Mouse (Mus musculus) naive thymus-derived CD4-positive, alpha-beta T cell, adult 5 months (primary cell): ENCODE measurements around the gene Izumo1. TPM values are rescaled to one million over a fixed set of nuclear protein-coding genes. Genes with fewer than 3 reads are reported as not detected.

Experiments used
- polyA plus RNA-seq: library from polyadenylated mRNA; unstranded; fragments of 100-300 nt; shearing (Covaris generic); gene quantifications from one replicate; pipeline ENCODE4 v1.2.1, GENCODE M21; 2017

Gene Izumo1
- polyA plus RNA-seq, result not detected

DNA sequence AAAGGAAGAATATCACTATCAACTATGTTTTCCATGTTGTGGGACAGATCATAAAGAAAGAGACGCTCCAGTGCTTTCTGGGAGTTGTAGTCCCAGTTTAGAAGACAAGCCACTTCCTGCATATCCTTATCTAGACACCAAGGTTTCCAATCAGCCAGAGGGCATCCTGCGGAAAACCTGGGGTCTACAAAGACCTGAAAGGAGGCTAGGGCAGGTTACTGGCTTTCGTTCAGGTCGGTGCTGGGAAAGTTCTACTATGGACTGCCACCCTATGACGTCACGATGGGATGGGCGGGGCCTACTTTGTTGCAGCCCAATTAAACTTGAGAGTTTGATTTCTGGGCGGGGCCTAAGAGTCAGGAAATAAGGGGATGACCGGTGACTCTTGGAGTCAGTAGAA, at the start of gene Izumo1:
Gene Izumo1 (plus strand): TSS at position 369 of the 400 bp plus-strand sequence.

DNA sequence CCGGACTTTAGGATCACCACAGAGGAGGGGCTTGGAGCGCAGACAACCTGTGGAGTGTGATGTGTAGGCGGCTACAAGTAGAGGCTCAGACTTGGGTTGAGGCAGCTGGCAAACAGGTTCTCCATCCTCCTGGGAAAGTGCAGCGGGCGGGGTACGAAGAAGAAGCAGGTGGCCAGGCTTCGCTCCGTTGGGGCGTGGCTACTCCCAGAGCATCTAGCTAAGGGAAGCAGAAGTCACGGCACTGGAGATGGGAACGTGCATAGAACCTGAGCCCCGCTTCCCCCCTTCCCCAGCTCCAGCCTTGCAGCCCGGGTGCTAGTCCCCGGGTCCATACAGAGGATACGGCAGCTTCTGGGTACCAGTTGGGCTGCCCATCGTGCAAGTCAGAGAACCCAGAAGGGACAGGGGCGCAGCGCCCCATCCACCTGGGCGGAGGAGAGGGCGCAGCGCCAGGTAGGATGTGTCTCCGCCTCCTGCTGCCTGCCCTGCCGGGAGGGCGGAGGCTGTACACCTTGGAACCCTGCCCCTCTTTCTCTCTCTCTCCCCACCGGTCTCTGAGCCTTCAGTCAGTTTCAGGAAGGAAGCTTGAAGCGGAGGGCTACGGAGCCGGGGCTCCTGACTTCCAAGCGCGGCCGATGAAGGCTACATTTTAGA, 4.4 kb upstream of the Izumo1 start, which contains the start of gene Fut1:
Gene Fut1 (plus strand): TSS at position 248 of the 654 bp plus-strand sequence.

DNA sequence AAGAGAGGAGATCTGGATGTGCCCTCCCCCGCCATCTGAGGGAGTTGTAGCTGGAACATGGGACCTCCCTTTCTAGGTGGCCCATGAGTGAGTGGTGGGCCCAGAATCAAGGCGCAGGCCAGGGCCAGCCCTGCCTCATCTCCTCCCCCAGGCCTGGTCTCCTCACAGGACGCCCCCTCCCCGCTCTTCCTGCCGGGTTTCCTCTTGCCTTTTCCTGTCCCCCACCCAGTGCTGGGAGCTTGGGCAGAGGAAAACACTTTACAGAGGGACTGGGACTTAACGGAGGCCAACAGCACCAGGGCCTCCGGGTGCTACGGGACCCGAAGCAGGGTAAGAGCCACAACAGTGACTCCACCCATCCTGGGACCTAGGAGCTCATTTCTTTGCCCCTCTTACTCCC, 5.7 kb downstream of the Izumo1 start, which contains the start of gene Rasip1:
Gene Rasip1 (plus strand): TSS at position 228 of the 400 bp plus-strand sequence.

GRCm38 (mm10) chr7:45639561-45640027, 18.0 kb downstream of the Izumo1 start, which contains the start of gene Mamstr:
TSS of gene Mamstr (plus strand) at chr7:45639977.

DNA sequence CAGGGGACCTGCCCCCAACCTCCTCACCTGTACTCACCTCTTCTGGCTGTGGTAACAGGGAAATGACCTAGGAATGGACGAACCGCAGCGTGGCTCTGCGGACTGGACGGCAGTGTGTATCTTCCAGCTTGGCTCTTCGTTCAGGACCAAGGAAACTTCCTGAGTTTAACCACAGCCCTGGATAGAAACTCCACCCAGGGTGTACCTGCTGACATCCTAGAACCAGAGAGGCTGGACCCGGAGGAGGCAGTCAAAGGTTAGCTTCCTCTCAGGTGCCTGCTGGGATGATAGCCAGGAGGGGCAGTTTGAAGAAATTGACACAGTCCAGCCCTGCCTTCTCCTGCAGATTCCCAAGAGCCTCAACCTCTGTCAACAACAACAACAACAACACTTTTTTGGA, 44.5 kb downstream of the Izumo1 start, which contains the start of gene Fut2:
Gene Fut2 (minus strand): TSS at position 234 of the 400 bp plus-strand sequence.

Other genes with a start within 250 kb of the Izumo1 start
- 236 TPM for gene Snrnp70, start 226.1 kb upstream of the Izumo1 start, polyA plus RNA-seq
- gene Kcna7, start 216.2 kb upstream of the Izumo1 start, polyA plus RNA-seq, result not detected
- not detected for gene Ntf5, start 208.1 kb upstream of the Izumo1 start, polyA plus RNA-seq
- not detected for gene Lhb, start 201.0 kb upstream of the Izumo1 start, polyA plus RNA-seq
- 8.8 TPM for gene Gys1, start 187.0 kb upstream of the Izumo1 start, polyA plus RNA-seq
- 33.7 TPM for gene Ruvbl2, start 183.7 kb upstream of the Izumo1 start, polyA plus RNA-seq
- gene Ftl1, start 161.9 kb upstream of the Izumo1 start, polyA plus RNA-seq, result 2,872 TPM
- 198 TPM for gene Bax, start 154.9 kb upstream of the Izumo1 start, polyA plus RNA-seq
- gene Tulp2, start 139.9 kb upstream of the Izumo1 start, polyA plus RNA-seq, result 6.5 TPM
- not detected for gene Gm45808, start 135.0 kb upstream of the Izumo1 start, polyA plus RNA-seq
- 0.16 TPM for gene Dhdh, start 133.0 kb upstream of the Izumo1 start, polyA plus RNA-seq
- gene Nucb1, start 111.4 kb upstream of the Izumo1 start, polyA plus RNA-seq, result 133 TPM
- gene Ppp1r15a, start 95.5 kb upstream of the Izumo1 start, polyA plus RNA-seq, result 587 TPM
- 1.0 TPM for gene Plekha4, start 95.5 kb upstream of the Izumo1 start, polyA plus RNA-seq
- 0.66 TPM for gene Hsd17b14, start 66.9 kb upstream of the Izumo1 start, polyA plus RNA-seq
- 123 TPM for gene Bcat2, start 51.7 kb upstream of the Izumo1 start, polyA plus RNA-seq
- gene Fgf21, start 6.3 kb upstream of the Izumo1 start, polyA plus RNA-seq, result not detected
- gene Fut1, start 4.5 kb upstream of the Izumo1 start, polyA plus RNA-seq, result not detected
- 0.41 TPM for gene Rasip1, start 5.7 kb downstream of the Izumo1 start, polyA plus RNA-seq
- not detected for gene Mamstr, start 18.2 kb downstream of the Izumo1 start, polyA plus RNA-seq
- not detected for gene Fut2, start 44.6 kb downstream of the Izumo1 start, polyA plus RNA-seq
- gene Ntn5, start 62.2 kb downstream of the Izumo1 start, polyA plus RNA-seq, result 0.26 TPM
- gene Sec1, start 72.6 kb downstream of the Izumo1 start, polyA plus RNA-seq, result 0.16 TPM
- gene Car11, start 78.0 kb downstream of the Izumo1 start, polyA plus RNA-seq, result 4.5 TPM
- gene Dbp, start 83.3 kb downstream of the Izumo1 start, polyA plus RNA-seq, result 15.3 TPM
- 1,856 TPM for gene Rpl18, start 93.6 kb downstream of the Izumo1 start, polyA plus RNA-seq
- 19.2 TPM for gene Sphk2, start 96.2 kb downstream of the Izumo1 start, polyA plus RNA-seq
- gene Fam83e, start 99.4 kb downstream of the Izumo1 start, polyA plus RNA-seq, result 0.36 TPM
- gene Spaca4, start 104.0 kb downstream of the Izumo1 start, polyA plus RNA-seq, result not detected
- not detected for gene Lmtk3, start 161.9 kb downstream of the Izumo1 start, polyA plus RNA-seq
- gene Sult2b1, start 162.9 kb downstream of the Izumo1 start, polyA plus RNA-seq, result 4.7 TPM
- gene Cyth2, start 192.8 kb downstream of the Izumo1 start, polyA plus RNA-seq, result 138 TPM
- 0.17 TPM for gene Kcnj14, start 203.0 kb downstream of the Izumo1 start, polyA plus RNA-seq
- 39.5 TPM for gene Grwd1, start 209.1 kb downstream of the Izumo1 start, polyA plus RNA-seq